Mouse (Mus musculus): Measurements from ENCODE around the gene Tcaf2. TPM values are rescaled to one million over a fixed set of nuclear protein-coding genes. Genes with fewer than 3 reads are reported as not detected.

The Tcaf2 gene
- polyA plus RNA-seq (2014; fragmentation: Illumina TruSeq; extraction: RNeasy Lipid Tissue Mini Kit (QIAGEN cat#74804); ENCODE audit: low read depth, low replicate concordance) = 2.4 TPM

GRCm38 (mm10) chr6:42644912-42645549 is at the start of gene Tcaf2:
Gene Tcaf2 (minus strand): TSS chr6:42645254.

GRCm38 (mm10) chr6:42597592-42597991 is 47.5 kb downstream of the Tcaf2 start, which contains the start of gene Tcaf3:
Gene Tcaf3 (minus strand): TSS chr6:42597692.

Other genes with a start within 250 kb of the Tcaf2 start
- gene Tas2r143, start 245.0 kb downstream of the Tcaf2 start, polyA plus RNA-seq (2014; fragmentation: Illumina TruSeq; extraction: RNeasy Lipid Tissue Mini Kit (QIAGEN cat#74804); ENCODE audit: low read depth, low replicate concordance) = not detected
- gene Tas2r135, start 239.8 kb downstream of the Tcaf2 start, polyA plus RNA-seq (2014; fragmentation: Illumina TruSeq; extraction: RNeasy Lipid Tissue Mini Kit (QIAGEN cat#74804); ENCODE audit: low read depth, low replicate concordance) = not detected
- gene Tas2r126, start 210.7 kb downstream of the Tcaf2 start, polyA plus RNA-seq (2014; fragmentation: Illumina TruSeq; extraction: RNeasy Lipid Tissue Mini Kit (QIAGEN cat#74804); ENCODE audit: low read depth, low replicate concordance) = not detected
- gene Olfr458, start 180.1 kb downstream of the Tcaf2 start, polyA plus RNA-seq (2014; fragmentation: Illumina TruSeq; extraction: RNeasy Lipid Tissue Mini Kit (QIAGEN cat#74804); ENCODE audit: low read depth, low replicate concordance) = not detected
- not detected for gene Olfr457, start 168.9 kb downstream of the Tcaf2 start, polyA plus RNA-seq (2014; fragmentation: Illumina TruSeq; extraction: RNeasy Lipid Tissue Mini Kit (QIAGEN cat#74804); ENCODE audit: low read depth, low replicate concordance)
- not detected for gene Olfr456, start 158.0 kb downstream of the Tcaf2 start, polyA plus RNA-seq (2014; fragmentation: Illumina TruSeq; extraction: RNeasy Lipid Tissue Mini Kit (QIAGEN cat#74804); ENCODE audit: low read depth, low replicate concordance)
- not detected for gene Olfr455, start 97.7 kb downstream of the Tcaf2 start, polyA plus RNA-seq (2014; fragmentation: Illumina TruSeq; extraction: RNeasy Lipid Tissue Mini Kit (QIAGEN cat#74804); ENCODE audit: low read depth, low replicate concordance)
- gene Tcaf3, start 47.6 kb downstream of the Tcaf2 start, polyA plus RNA-seq (2014; fragmentation: Illumina TruSeq; extraction: RNeasy Lipid Tissue Mini Kit (QIAGEN cat#74804); ENCODE audit: low read depth, low replicate concordance) = not detected
- 20.3 TPM for gene Tcaf1, start 64.8 kb upstream of the Tcaf2 start, polyA plus RNA-seq (2014; fragmentation: Illumina TruSeq; extraction: RNeasy Lipid Tissue Mini Kit (QIAGEN cat#74804); ENCODE audit: low read depth, low replicate concordance)
- gene Olfr453, start 94.1 kb upstream of the Tcaf2 start, polyA plus RNA-seq (2014; fragmentation: Illumina TruSeq; extraction: RNeasy Lipid Tissue Mini Kit (QIAGEN cat#74804); ENCODE audit: low read depth, low replicate concordance) = not detected
- gene Olfr38, start 111.2 kb upstream of the Tcaf2 start, polyA plus RNA-seq (2014; fragmentation: Illumina TruSeq; extraction: RNeasy Lipid Tissue Mini Kit (QIAGEN cat#74804); ENCODE audit: low read depth, low replicate concordance) = not detected
- not detected for gene Olfr452, start 139.8 kb upstream of the Tcaf2 start, polyA plus RNA-seq (2014; fragmentation: Illumina TruSeq; extraction: RNeasy Lipid Tissue Mini Kit (QIAGEN cat#74804); ENCODE audit: low read depth, low replicate concordance)
- gene Olfr450, start 166.7 kb upstream of the Tcaf2 start, polyA plus RNA-seq (2014; fragmentation: Illumina TruSeq; extraction: RNeasy Lipid Tissue Mini Kit (QIAGEN cat#74804); ENCODE audit: low read depth, low replicate concordance) = not detected
- gene Olfr449, start 189.1 kb upstream of the Tcaf2 start, polyA plus RNA-seq (2014; fragmentation: Illumina TruSeq; extraction: RNeasy Lipid Tissue Mini Kit (QIAGEN cat#74804); ENCODE audit: low read depth, low replicate concordance) = not detected
- not detected for gene Olfr448, start 245.2 kb upstream of the Tcaf2 start, polyA plus RNA-seq (2014; fragmentation: Illumina TruSeq; extraction: RNeasy Lipid Tissue Mini Kit (QIAGEN cat#74804); ENCODE audit: low read depth, low replicate concordance)

Measured in kidney, adult 10 weeks (tissue).